Mouse (Mus musculus): Measurements from ENCODE around the gene Wdr43.

- no peak for TF ChIP-seq POLR2A (IDR thresholded peaks at IDR 0.05; ENCODE audit: insufficient read length, low read depth)
- TF ChIP-seq POLR2AphosphoS2 (IDR thresholded peaks at IDR 0.05; ENCODE audit: insufficient read length, low read depth): no peak
- TF ChIP-seq MYOD1 (IDR thresholded peaks at IDR 0.05; ENCODE audit: control insufficient read depth in 1 of 3, insufficient read length in 2 of 3, low read depth in 2 of 3): peak in 1 of 3 experiments; percentile 7
- no peak for TF ChIP-seq MAX (IDR thresholded peaks at IDR 0.05; ENCODE audit: low read depth)
- TF ChIP-seq USF1 (IDR thresholded peaks at IDR 0.05; ENCODE audit: low read depth): no peak
- no peak for TF ChIP-seq REST (IDR thresholded peaks at IDR 0.05; ENCODE audit: insufficient read depth, insufficient read length)
- TF ChIP-seq TCF3 (IDR thresholded peaks at IDR 0.05; ENCODE audit: insufficient read length, low read depth): no peak
- no peak for TF ChIP-seq TCF12 (IDR thresholded peaks at IDR 0.05; ENCODE audit: insufficient read depth, poor library complexity, severe bottlenecking)
- TF ChIP-seq SRF (IDR thresholded peaks at IDR 0.05; ENCODE audit: control insufficient read depth, insufficient read length, low read depth): no peak
- no peak for TF ChIP-seq E2F4 (IDR thresholded peaks at IDR 0.05; ENCODE audit: insufficient read depth)
Observed at GRCm38 (mm10) chr17:71691361-71691875, 75.7 kb downstream of the Wdr43 start.
